Mouse (Mus musculus) heart, embryonic 15.5 days (tissue): ENCODE results near the gene Fam53b. TPM values are rescaled to one million over a fixed set of nuclear protein-coding genes. Genes with fewer than 3 reads are reported as not detected.

Experiments used
- ATAC-seq: fragments of 200-750 bp; cut with Nextera tagmentation; replicated peaks from 2 replicates; pipeline ENCODE4 v1.8.0; 2017; ENCODE audit warnings: low read depth, moderate TSS enrichment; ENCODE audit not compliant: insufficient number of reproducible peaks, insufficient read depth, low FRiP score
- H3K27ac ChIP-seq: fragments of 300-500 bp; sonication (generic); 2 replicates; pipeline ENCODE4 v1.5.1; 2015; ENCODE audit warnings: mild to moderate bottlenecking, inconsistent platforms
- H3K27me3 ChIP-seq: fragments of 300-500 bp; sonication (generic); 2 replicates; pipeline ENCODE4 v1.6.1; 2015; ENCODE audit warnings: inconsistent platforms
- H3K36me3 ChIP-seq: fragments of 300-500 bp; sonication (generic); 2 replicates; pipeline ENCODE4 v1.6.1; 2015; ENCODE audit warnings: mild to moderate bottlenecking, inconsistent platforms
- H3K4me1 ChIP-seq: fragments of 300-500 bp; sonication (generic); replicated peaks from 2 replicates; pipeline ENCODE4 v1.6.1; 2015; ENCODE audit warnings: inconsistent platforms
- H3K4me2 ChIP-seq: fragments of 300-500 bp; sonication (generic); 2 replicates; pipeline ENCODE4 v1.6.1; 2015; ENCODE audit warnings: inconsistent platforms, mild to moderate bottlenecking, moderate library complexity
- H3K4me3 ChIP-seq: fragments of 300-500 bp; sonication (generic); 2 replicates; pipeline ENCODE4 v1.5.1; 2015; ENCODE audit warnings: mild to moderate bottlenecking, inconsistent platforms
- H3K9ac ChIP-seq: fragments of 300-500 bp; sonication (generic); 2 replicates; pipeline ENCODE4 v1.6.1; 2015; ENCODE audit warnings: mild to moderate bottlenecking, inconsistent platforms
- H3K9me3 ChIP-seq: fragments of 300-500 bp; sonication (generic); replicated peaks from 2 replicates; pipeline ENCODE4 v1.6.1; 2016; ENCODE audit warnings: inconsistent platforms
- WGBS: fragments of 180-500 bp; shearing (Covaris S2); methylation state at CpG from one replicate; pipeline ENCODE4 v1.1.7; 2015; ENCODE audit warnings: mixed read lengths; 5-methylcytosine and 5-hydroxymethylcytosine counted together
- polyA plus RNA-seq: library from polyadenylated mRNA; unstranded; fragments of >200 nt; fragmentation: Nextera tagmentation; extraction: Ambion mirVana; gene quantifications from 2 replicates; pipeline ENCODE4 v1.2.1, GENCODE M21; 2015

Gene Fam53b
- polyA plus RNA-seq, 1 experiment from 2014 or later, result 14.9 TPM

- H3K4me1 ChIP-seq, result peaks cover 38% of the 10 kb centered on the region
- 85% methylated on average over 6 of the region's 6 CpGs for WGBS
- H3K9me3 ChIP-seq, result no peaks in the 10 kb centered on the region
- H3K36me3 ChIP-seq, result no peaks in the 10 kb centered on the region
- H3K27ac ChIP-seq, result no peak overlapping the region
- H3K27me3 ChIP-seq, result no peaks in the 10 kb centered on the region
- ATAC-seq, result no peak
- no peak overlapping the region for H3K9ac ChIP-seq
- no peak overlapping the region for H3K4me3 ChIP-seq
- no peak overlapping the region for H3K4me2 ChIP-seq
Measured at GRCm38 (mm10) chr7:132731558-132731957, 82.1 kb downstream of the Fam53b start.

GRCm38 (mm10) chr7:132730510-132730909, 83.2 kb downstream of the Fam53b start:
- ATAC-seq, result no peak
- no peak overlapping the region for H3K4me2 ChIP-seq
- no peaks in the 10 kb centered on the region for H3K27me3 ChIP-seq
- no peaks in the 10 kb centered on the region for H3K9me3 ChIP-seq
- 86% methylated on average over 7 of the region's 7 CpGs for WGBS
- no peak overlapping the region for H3K4me3 ChIP-seq
- H3K9ac ChIP-seq, result no peak overlapping the region
- no peak overlapping the region for H3K27ac ChIP-seq
- H3K4me1 ChIP-seq, result peaks cover 33% of the 10 kb centered on the region
- H3K36me3 ChIP-seq, result no peaks in the 10 kb centered on the region

DNA sequence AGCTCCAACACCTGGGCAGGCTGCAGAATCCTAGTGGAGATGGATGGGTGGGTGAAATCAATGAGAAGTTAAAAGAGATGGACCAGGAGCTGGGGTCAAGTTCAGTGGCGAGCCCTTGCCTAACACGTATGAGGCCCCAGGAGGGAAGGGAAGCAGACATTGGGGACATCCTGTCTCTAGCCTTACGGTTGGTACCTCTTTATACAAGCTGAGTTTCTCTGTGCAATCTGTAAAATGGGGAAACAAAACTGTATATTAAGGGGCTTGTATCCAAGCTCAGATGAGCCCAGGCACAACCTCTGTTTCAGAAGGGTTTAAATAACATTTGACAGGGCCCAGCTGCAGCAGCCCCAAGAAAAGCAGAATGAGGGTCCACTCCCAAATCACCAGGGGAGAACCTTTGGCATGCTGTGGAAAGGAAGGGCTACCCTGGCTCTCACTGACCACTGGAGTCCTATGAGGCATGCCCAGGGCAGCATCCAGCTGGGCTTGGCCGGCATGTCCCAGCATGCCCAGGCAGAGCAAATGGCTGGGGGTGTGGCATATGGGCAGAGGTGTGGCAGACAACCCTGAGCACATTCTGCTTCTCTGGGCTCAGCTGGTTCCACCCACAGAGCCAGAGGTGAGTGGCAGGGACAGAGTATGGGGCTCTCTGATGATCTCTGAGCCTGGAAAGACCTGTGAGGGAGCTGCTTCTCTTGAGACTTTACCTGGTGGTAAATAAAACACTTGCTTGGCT, 84.4 kb downstream of the Fam53b start:
- Histone ChIP-seq H3K27ac (no peak overlapping the region), H3K4me3 (no peak overlapping the region), H3K4me2 (no peak overlapping the region), H3K36me3 (no peaks in the 10 kb centered on the region), H3K9me3 (no peaks in the 10 kb centered on the region), H3K4me1 (peaks cover 36% of the 10 kb centered on the region), H3K9ac (no peak overlapping the region), H3K27me3 (no peaks in the 10 kb centered on the region)
- WGBS, result 78% methylated on average over 4 of the region's 4 CpGs
- no peak for ATAC-seq

DNA sequence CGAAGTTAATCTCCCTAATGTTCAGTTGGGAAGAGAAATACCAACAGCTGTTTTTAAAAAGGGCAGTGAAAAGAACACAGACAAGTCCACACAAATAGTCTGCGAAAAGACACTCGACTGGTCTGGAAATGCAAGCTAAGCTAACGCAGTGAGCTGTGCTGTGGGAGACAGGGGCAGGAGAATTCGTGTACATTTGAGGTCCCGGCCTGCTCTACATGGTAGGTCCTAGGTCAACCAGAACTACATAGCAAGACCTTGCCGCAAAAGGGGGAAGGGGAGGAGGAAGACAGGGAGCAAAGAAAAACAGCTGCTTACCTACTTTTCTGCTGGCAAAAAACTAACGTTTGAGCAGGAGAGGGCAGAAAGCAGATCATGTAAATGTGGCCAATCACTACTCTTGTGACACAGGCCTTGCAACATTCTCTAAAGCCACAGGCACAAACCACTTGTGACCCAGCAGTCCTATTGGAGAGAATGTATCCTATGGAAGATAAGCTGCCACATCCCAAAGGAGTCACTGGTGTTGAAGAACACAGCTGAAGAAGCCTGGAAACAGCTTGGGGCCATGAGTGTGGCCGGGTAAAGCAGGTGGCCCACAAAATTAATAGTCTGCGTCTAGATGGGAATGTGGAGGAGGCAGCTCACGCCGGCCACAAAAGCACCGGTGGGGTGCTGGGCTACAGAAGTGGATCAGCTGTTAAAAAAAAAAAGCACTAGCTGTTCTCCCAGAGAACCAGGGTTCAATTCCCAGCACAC, 87.4 kb downstream of the Fam53b start:
- no peaks in the 10 kb centered on the region for H3K36me3 ChIP-seq
- no peak for ATAC-seq
- no peak overlapping the region for H3K4me2 ChIP-seq
- 73% methylated on average over 13 of the region's 13 CpGs for whole genome bisulfite sequencing
- no peak overlapping the region for H3K4me3 ChIP-seq
- no peaks in the 10 kb centered on the region for H3K27me3 ChIP-seq
- H3K27ac ChIP-seq, result 0 out of 2 replicates have a peak overlapping the region, but pooled peaks have one; percentile 5
- H3K9me3 ChIP-seq, result no peaks in the 10 kb centered on the region
- H3K9ac ChIP-seq, result no peak overlapping the region
- peaks cover 45% of the 10 kb centered on the region for H3K4me1 ChIP-seq

DNA sequence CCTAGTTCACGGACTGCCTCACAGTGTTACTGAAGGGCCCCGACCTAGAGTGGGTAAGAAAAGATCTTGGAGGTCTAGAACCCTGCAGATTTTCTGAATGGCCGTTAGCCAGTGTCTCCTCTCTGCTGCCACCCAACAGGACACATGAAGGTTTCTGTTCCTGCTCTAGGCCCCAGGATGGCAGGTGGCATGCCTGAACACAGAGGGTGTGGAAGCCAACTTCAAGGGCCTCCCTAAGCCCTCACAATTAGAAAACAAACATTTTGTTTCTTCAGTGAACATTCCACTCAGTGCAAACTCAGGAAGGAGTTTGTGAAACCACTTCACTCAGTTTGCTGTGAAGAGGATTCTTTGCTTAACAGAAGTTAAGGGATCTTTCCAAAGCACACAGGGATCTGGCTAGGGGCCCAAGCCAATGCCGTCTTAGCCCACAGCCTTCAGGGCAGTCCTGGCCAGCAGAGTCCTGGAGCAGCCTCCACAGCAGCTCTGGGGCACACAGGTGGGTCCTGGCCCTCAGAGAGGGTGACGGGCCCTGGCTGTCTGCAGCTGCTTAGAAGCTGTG, 89.1 kb downstream of the Fam53b start:
- WGBS, result 76% methylated on average over 5 of the region's 5 CpGs
- Histone ChIP-seq H3K4me1 (peaks cover 54% of the 10 kb centered on the region), H3K27ac (peak overlapping the region; percentile 71), H3K4me3 (no peak overlapping the region), H3K4me2 (no peak overlapping the region), H3K36me3 (no peaks in the 10 kb centered on the region), H3K27me3 (no peaks in the 10 kb centered on the region), H3K9ac (no peak overlapping the region), H3K9me3 (no peaks in the 10 kb centered on the region)
- ATAC-seq, result no peak

- Histone ChIP-seq H3K9me3 (no peaks in the 10 kb centered on the region), H3K4me1 (peaks cover 51% of the 10 kb centered on the region), H3K4me2 (no peak overlapping the region), H3K9ac (no peak overlapping the region), H3K36me3 (no peaks in the 10 kb centered on the region), H3K27me3 (no peaks in the 10 kb centered on the region), H3K27ac (peak overlapping the region; percentile 71), H3K4me3 (no peak overlapping the region)
- 60% methylated on average over 11 of the region's 11 CpGs for WGBS
- peak; percentile 83 for ATAC-seq
Measured at GRCm38 (mm10) chr7:132723906-132724305, 89.8 kb downstream of the Fam53b start.

GRCm38 (mm10) chr7:132722401-132723370, 91.0 kb downstream of the Fam53b start:
- Histone ChIP-seq H3K27ac (peak overlapping the region; percentile 71), H3K4me2 (no peak overlapping the region), H3K27me3 (no peaks in the 10 kb centered on the region), H3K9me3 (no peaks in the 10 kb centered on the region), H3K36me3 (no peaks in the 10 kb centered on the region), H3K4me3 (no peak overlapping the region), H3K9ac (no peak overlapping the region), H3K4me1 (peaks cover 41% of the 10 kb centered on the region)
- 83% methylated on average over 12 of the region's 12 CpGs for WGBS
- no peak for ATAC-seq

GRCm38 (mm10) chr7:132720562-132720961, 93.1 kb downstream of the Fam53b start:
- ATAC-seq, result no peak
- H3K9me3 ChIP-seq, result no peaks in the 10 kb centered on the region

GRCm38 (mm10) chr7:132719570-132719969, 94.1 kb downstream of the Fam53b start:
- WGBS, result 89% methylated on average over 4 of the region's 4 CpGs

More at GRCm38 (mm10) chr7:132720562-132720961, 93.1 kb downstream of the Fam53b start:
- no peak overlapping the region for H3K4me3 ChIP-seq
- no peak overlapping the region for H3K27ac ChIP-seq
- no peaks in the 10 kb centered on the region; the same call in 1 of the 2 replicates for H3K36me3 ChIP-seq
- H3K27me3 ChIP-seq, result no peaks in the 10 kb centered on the region
- H3K4me1 ChIP-seq, result peaks cover 41% of the 10 kb centered on the region
- H3K9ac ChIP-seq, result no peak overlapping the region
- H3K4me2 ChIP-seq, result no peak overlapping the region
- 73% methylated on average over 8 of the region's 8 CpGs for whole genome bisulfite sequencing

GRCm38 (mm10) chr7:132715259-132715658, 98.4 kb downstream of the Fam53b start:
- WGBS, result 90% methylated on average over 4 of the region's 4 CpGs
- Histone ChIP-seq H3K27me3 (no peaks in the 10 kb centered on the region), H3K4me3 (no peak overlapping the region), H3K27ac (peak overlapping the region; percentile 98), H3K9ac (no peak overlapping the region), H3K4me2 (no peak overlapping the region), H3K36me3 (no peaks in the 10 kb centered on the region; the same call in 1 of the 2 replicates), H3K9me3 (no peaks in the 10 kb centered on the region), H3K4me1 (peaks cover 52% of the 10 kb centered on the region)
- ATAC-seq, result no peak

More at GRCm38 (mm10) chr7:132719570-132719969, 94.1 kb downstream of the Fam53b start:
- Histone ChIP-seq H3K27ac (no peak overlapping the region), H3K9me3 (no peaks in the 10 kb centered on the region), H3K4me2 (no peak overlapping the region), H3K27me3 (no peaks in the 10 kb centered on the region), H3K9ac (no peak overlapping the region), H3K4me1 (peaks cover 45% of the 10 kb centered on the region), H3K4me3 (no peak overlapping the region), H3K36me3 (no peaks in the 10 kb centered on the region; the same call in 1 of the 2 replicates)
- ATAC-seq, result no peak
